Mouse (Mus musculus) lung, embryonic 16.5 days (tissue): ENCODE data around the gene Tnfrsf19. TPM values are rescaled to one million over a fixed set of nuclear protein-coding genes. Genes with fewer than 3 reads are reported as not detected.

Experiments
- ATAC-seq: fragments of 200-750 bp; cut with Nextera tagmentation; 2 replicates; pipeline ENCODE4 v1.8.0; 2017; ENCODE audit warnings: low read depth, mild to moderate bottlenecking, moderate library complexity
- H3K27ac ChIP-seq: fragments of 300-500 bp; sonication (generic); 2 replicates; pipeline ENCODE4 v1.5.1; 2014; ENCODE audit warnings: mild to moderate bottlenecking, control low read depth, low read length
- H3K27me3 ChIP-seq: fragments of 300-500 bp; sonication (generic); 2 replicates; pipeline ENCODE4 v1.6.1; 2014; ENCODE audit warnings: low read depth, low read length, mixed read lengths; ENCODE audit not compliant: control insufficient read depth, insufficient read depth
- H3K36me3 ChIP-seq: fragments of 300-500 bp; sonication (generic); 2 replicates; pipeline ENCODE4 v1.6.1; 2014; ENCODE audit warnings: low read length; ENCODE audit not compliant: control insufficient read depth, insufficient read depth
- H3K4me1 ChIP-seq: fragments of 300-500 bp; sonication (generic); replicated peaks from 2 replicates; pipeline ENCODE4 v1.6.1; 2014; ENCODE audit warnings: low read length, mixed read lengths; ENCODE audit not compliant: control insufficient read depth, insufficient read depth
- H3K4me2 ChIP-seq: fragments of 300-500 bp; sonication (generic); 2 replicates; pipeline ENCODE4 v1.6.1; 2014; ENCODE audit warnings: low read depth, low read length, control low read depth
- H3K4me3 ChIP-seq: fragments of 300-500 bp; sonication (generic); 2 replicates; pipeline ENCODE4 v1.5.1; 2014; ENCODE audit warnings: mild to moderate bottlenecking, low read length, control low read depth
- H3K9ac ChIP-seq: fragments of 300-500 bp; sonication (generic); 2 replicates; pipeline ENCODE4 v1.6.1; 2014; ENCODE audit warnings: low read length, control low read depth
- H3K9me3 ChIP-seq: fragments of 300-500 bp; sonication (generic); 2 replicates; pipeline ENCODE4 v1.6.1; 2016; ENCODE audit warnings: low read length; ENCODE audit not compliant: control insufficient read depth
- WGBS: fragments of 180-500 bp; shearing (Covaris S2); extraction: QIAGEN DNeasy Blood & Tissue Kit; methylation state at CpG from one replicate; pipeline ENCODE4 v1.1.7; 2014; 5-methylcytosine and 5-hydroxymethylcytosine counted together
- polyA plus RNA-seq: library from polyadenylated mRNA; unstranded; fragments of >200 nt; fragmentation: Nextera tagmentation; extraction: Ambion mirVana; gene quantifications from 2 replicates; pipeline ENCODE4 v1.2.1, GENCODE M21; 2015

The Tnfrsf19 gene
- polyA plus RNA-seq, 1 experiment from 2014 or later = 85.0 TPM

- H3K4me3 ChIP-seq = no peak overlapping the region
- peak; percentile 54; the same call in 1 of the 2 replicates for ATAC-seq
- no peak overlapping the region for H3K4me2 ChIP-seq
- H3K9ac ChIP-seq = no peak overlapping the region
- peaks cover 3% of the 10 kb centered on the region; the same call in 1 of the 2 replicates for H3K36me3 ChIP-seq
- 19% methylated on average over 4 of the region's 4 CpGs for WGBS
- peaks cover 28% of the 10 kb centered on the region for H3K4me1 ChIP-seq
- H3K9me3 ChIP-seq = no peaks in the 10 kb centered on the region
- peak overlapping the region; percentile 44; the same call in 1 of the 2 replicates for H3K27ac ChIP-seq
- H3K27me3 ChIP-seq = no peaks in the 10 kb centered on the region
Measured at GRCm38 (mm10) chr14:60985077-60985476, 61.2 kb downstream of the Tnfrsf19 start.

GRCm38 (mm10) chr14:60984266-60984665 is 62.0 kb downstream of the Tnfrsf19 start:
- 14% methylated on average over 6 of the region's 6 CpGs for WGBS
- no peak overlapping the region for H3K4me3 ChIP-seq
- H3K4me2 ChIP-seq = no peak overlapping the region
- peak; percentile 32; the same call in 1 of the 2 replicates for ATAC-seq
- H3K4me1 ChIP-seq = peaks cover 30% of the 10 kb centered on the region
- no peaks in the 10 kb centered on the region for H3K9me3 ChIP-seq
- H3K27me3 ChIP-seq = no peaks in the 10 kb centered on the region
- peak overlapping the region; percentile 50 for H3K27ac ChIP-seq
- H3K9ac ChIP-seq = no peak overlapping the region
- peaks cover 3% of the 10 kb centered on the region; the same call in 1 of the 2 replicates for H3K36me3 ChIP-seq

- no peak for ATAC-seq
- Histone ChIP-seq H3K9ac (no peak overlapping the region), H3K27me3 (no peaks in the 10 kb centered on the region), H3K4me1 (peaks cover 22% of the 10 kb centered on the region), H3K4me3 (no peak overlapping the region), H3K4me2 (no peak overlapping the region), H3K36me3 (peaks cover 3% of the 10 kb centered on the region; the same call in 1 of the 2 replicates), H3K9me3 (no peaks in the 10 kb centered on the region), H3K27ac (no peak overlapping the region)
Measured at GRCm38 (mm10) chr14:60982126-60982525, 64.2 kb downstream of the Tnfrsf19 start.

GRCm38 (mm10) chr14:60980244-60980887 is 65.9 kb downstream of the Tnfrsf19 start:
- Histone ChIP-seq H3K4me1 (peaks cover 21% of the 10 kb centered on the region), H3K36me3 (peaks cover 3% of the 10 kb centered on the region; the same call in 1 of the 2 replicates), H3K9ac (no peak overlapping the region), H3K4me2 (no peak overlapping the region), H3K27ac (peak overlapping the region; percentile 25), H3K4me3 (no peak overlapping the region), H3K9me3 (no peaks in the 10 kb centered on the region), H3K27me3 (no peaks in the 10 kb centered on the region)
- 76% methylated on average over 5 of the region's 5 CpGs for WGBS
- peak; percentile 51; the same call in 1 of the 2 replicates for ATAC-seq

GRCm38 (mm10) chr14:60978129-60978528 is 68.2 kb downstream of the Tnfrsf19 start:
- no peak overlapping the region for H3K4me2 ChIP-seq
- no peaks in the 10 kb centered on the region for H3K27me3 ChIP-seq
- no peak overlapping the region for H3K4me3 ChIP-seq
- no peaks in the 10 kb centered on the region for H3K9me3 ChIP-seq
- 57% methylated on average over 6 of the region's 6 CpGs for WGBS
- no peak for ATAC-seq
- peaks cover 5% of the 10 kb centered on the region; the same call in 1 of the 2 replicates for H3K4me1 ChIP-seq
- no peak overlapping the region for H3K27ac ChIP-seq
- no peak overlapping the region for H3K9ac ChIP-seq
- H3K36me3 ChIP-seq = peaks cover 13% of the 10 kb centered on the region

GRCm38 (mm10) chr14:60976231-60976630 is 70.1 kb downstream of the Tnfrsf19 start:
- Histone ChIP-seq H3K27me3 (no peaks in the 10 kb centered on the region), H3K4me3 (no peak overlapping the region), H3K9ac (no peak overlapping the region), H3K4me2 (no peak overlapping the region), H3K36me3 (peaks cover 21% of the 10 kb centered on the region), H3K27ac (no peak overlapping the region), H3K4me1 (peaks cover 5% of the 10 kb centered on the region; the same call in 1 of the 2 replicates), H3K9me3 (no peaks in the 10 kb centered on the region)
- WGBS = 65% methylated on average over 3 of the region's 3 CpGs
- ATAC-seq = no peak

- Histone ChIP-seq H3K4me3 (no peak overlapping the region), H3K27me3 (no peaks in the 10 kb centered on the region), H3K9me3 (no peaks in the 10 kb centered on the region), H3K36me3 (peaks cover 24% of the 10 kb centered on the region), H3K9ac (no peak overlapping the region), H3K4me1 (peaks cover 5% of the 10 kb centered on the region; the same call in 1 of the 2 replicates), H3K4me2 (no peak overlapping the region), H3K27ac (no peak overlapping the region)
- no peak for ATAC-seq
- WGBS = 77% methylated on average over 3 of the region's 3 CpGs
Measured at GRCm38 (mm10) chr14:60975736-60976135, 70.6 kb downstream of the Tnfrsf19 start.

GRCm38 (mm10) chr14:60970961-60971360 is 75.3 kb downstream of the Tnfrsf19 start:
- no peak overlapping the region for H3K4me2 ChIP-seq
- peaks cover 32% of the 10 kb centered on the region for H3K36me3 ChIP-seq
- WGBS = 94% methylated on average over 9 of the region's 9 CpGs
- no peak overlapping the region for H3K27ac ChIP-seq
- H3K4me3 ChIP-seq = no peak overlapping the region
- no peak overlapping the region for H3K9ac ChIP-seq
- no peaks in the 10 kb centered on the region for H3K27me3 ChIP-seq
- no peak for ATAC-seq
- no peaks in the 10 kb centered on the region for H3K9me3 ChIP-seq
- H3K4me1 ChIP-seq = no peaks in the 10 kb centered on the region

- H3K4me1 ChIP-seq = no peaks in the 10 kb centered on the region
- 92% methylated on average over 4 of the region's 4 CpGs for WGBS
Measured at GRCm38 (mm10) chr14:60966061-60966460, 80.2 kb downstream of the Tnfrsf19 start.

More at GRCm38 (mm10) chr14:60966061-60966460, 80.2 kb downstream of the Tnfrsf19 start:
- no peak for ATAC-seq
- no peak overlapping the region for H3K4me2 ChIP-seq
- H3K9ac ChIP-seq = no peak overlapping the region
- no peaks in the 10 kb centered on the region for H3K27me3 ChIP-seq
- no peak overlapping the region for H3K4me3 ChIP-seq
- H3K36me3 ChIP-seq = peaks cover 20% of the 10 kb centered on the region
- H3K9me3 ChIP-seq = no peaks in the 10 kb centered on the region
- H3K27ac ChIP-seq = no peak overlapping the region
